Comparison of ENCODE assay signal across 13 mouse cellular contexts in the genomic region with DNA sequence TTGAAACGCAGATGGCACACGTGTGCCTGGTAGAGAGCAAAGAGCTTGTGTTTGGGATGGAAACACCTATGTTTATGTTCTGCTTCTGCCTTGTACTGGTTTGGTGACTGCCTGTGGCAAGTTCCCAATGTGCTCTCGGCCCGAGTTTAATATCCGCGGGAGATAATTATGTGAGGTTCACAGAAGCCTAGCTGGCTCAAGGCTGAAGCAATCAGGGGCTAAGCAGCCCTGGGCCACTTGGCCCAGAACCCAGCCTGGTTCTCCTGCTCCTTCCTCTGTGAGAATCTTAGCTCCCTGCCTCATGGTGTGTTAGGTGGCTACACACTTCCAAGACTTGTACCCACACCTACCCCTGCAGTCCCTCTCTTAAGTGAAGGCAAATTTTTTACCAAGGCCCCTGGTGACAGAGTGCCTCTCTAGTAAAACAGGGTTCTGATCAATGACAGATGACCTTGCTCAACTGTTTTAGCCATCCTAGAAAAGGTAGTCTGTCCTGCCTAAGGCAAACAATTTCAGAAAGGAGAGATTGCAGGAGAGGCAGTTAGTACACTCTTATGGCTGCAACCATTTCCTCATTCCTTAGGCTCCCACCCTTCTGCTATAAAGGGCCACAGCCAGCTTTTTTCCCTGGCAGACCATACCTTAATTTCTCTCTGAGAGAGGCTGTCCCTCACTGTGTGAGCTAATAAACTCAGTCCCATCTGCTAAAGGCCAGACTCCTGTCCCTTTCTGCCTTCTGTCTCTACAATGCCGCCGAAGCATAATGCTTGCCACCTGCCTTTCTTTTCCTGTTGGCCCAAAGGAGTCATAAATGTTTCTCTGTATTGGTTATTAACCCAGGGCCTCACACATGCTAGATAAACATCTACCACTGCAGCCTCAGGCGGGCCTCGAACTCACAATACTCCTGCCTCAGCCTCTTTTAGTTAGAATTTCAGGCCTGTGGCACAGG.
DNase-seq lines count a peak whose midpoint lies in the region; ATAC-seq and TF ChIP-seq lines count a peak whose summit lies in the region.
"Had no signal": no experiment of that assay in that cellular context is flagged by ENCODE, and none has a peak within 500 bp of the region (broad histone marks: within the 10 kb centered on the region; RNA-seq: fewer than 3 reads in every experiment).

No protein-coding gene starts in this region.

- H3K27ac ChIP-seq in heart, embryonic 10.5 days = 0 out of 2 replicates have a peak overlapping the region, but pooled peaks have one; percentile 10
- H3K27ac ChIP-seq in midbrain, postnatal 0 days (ENCODE audit: low read depth, low read length) = no peak overlapping the region
- no peak overlapping the region for H3K27ac ChIP-seq in midbrain, embryonic 15.5 days
- H3K27ac ChIP-seq in hindbrain, embryonic 12.5 days = no peak overlapping the region
- H3K27ac ChIP-seq: hindbrain, embryonic 15.5 days; liver, embryonic 12.5 days; neural tube, embryonic 15.5 days had no signal

- WGBS in heart, embryonic 10.5 days = 86% methylated on average over 10 of the region's 10 CpGs
- WGBS in midbrain, postnatal 0 days = 77% methylated on average over 10 of the region's 10 CpGs
- 78% methylated on average over 10 of the region's 10 CpGs for WGBS in midbrain, embryonic 15.5 days
- WGBS in hindbrain, embryonic 12.5 days = 79% methylated on average over 10 of the region's 10 CpGs

- no peaks in the 10 kb centered on the region for H3K27me3 ChIP-seq in heart, embryonic 10.5 days (ENCODE audit: insufficient read depth, poor library complexity, severe bottlenecking)
- H3K27me3 ChIP-seq in midbrain, postnatal 0 days (ENCODE audit: insufficient read depth, low read length) = no peaks in the 10 kb centered on the region
- no peaks in the 10 kb centered on the region for H3K27me3 ChIP-seq in midbrain, embryonic 15.5 days (replicated peaks)
- no peaks in the 10 kb centered on the region for H3K27me3 ChIP-seq in hindbrain, embryonic 12.5 days
- H3K27me3 ChIP-seq: heart, embryonic 12.5 days; hindbrain, embryonic 15.5 days; liver, embryonic 12.5 days; neural tube, embryonic 15.5 days had no signal

- H3K4me1 ChIP-seq in heart, embryonic 10.5 days = peaks cover 11% of the 10 kb centered on the region
- no peaks in the 10 kb centered on the region for H3K4me1 ChIP-seq in midbrain, postnatal 0 days (ENCODE audit: insufficient read depth, low read length)
- no peaks in the 10 kb centered on the region for H3K4me1 ChIP-seq in midbrain, embryonic 15.5 days
- no peaks in the 10 kb centered on the region for H3K4me1 ChIP-seq in hindbrain, embryonic 12.5 days
- H3K4me1 ChIP-seq: liver, embryonic 12.5 days had no signal

- no peak for ATAC-seq in midbrain, postnatal 0 days (ENCODE audit: low FRiP score)
- ATAC-seq in midbrain, embryonic 15.5 days (replicated peaks) = no peak
- ATAC-seq in erythroid progenitor cell, adult 5-6 weeks (replicated peaks; ENCODE audit: low FRiP score, poor library complexity, severe bottlenecking) = no peak
- ATAC-seq in hindbrain, embryonic 12.5 days (ENCODE audit: low FRiP score) = no peak
- ATAC-seq: liver, embryonic 12.5 days had no signal

- H3K36me3 ChIP-seq in heart, embryonic 10.5 days = no peaks in the 10 kb centered on the region
- no peaks in the 10 kb centered on the region for H3K36me3 ChIP-seq in midbrain, postnatal 0 days (ENCODE audit: insufficient read depth, low read length)
- H3K36me3 ChIP-seq in midbrain, embryonic 15.5 days (replicated peaks) = no peaks in the 10 kb centered on the region
- H3K36me3 ChIP-seq in hindbrain, embryonic 12.5 days = no peaks in the 10 kb centered on the region
- H3K36me3 ChIP-seq: heart, embryonic 12.5 days; hindbrain, embryonic 15.5 days; liver, embryonic 12.5 days; neural tube, embryonic 15.5 days had no signal

- no peaks in the 10 kb centered on the region for H3K9me3 ChIP-seq in heart, embryonic 10.5 days
- H3K9me3 ChIP-seq in midbrain, postnatal 0 days (ENCODE audit: low read length) = no peaks in the 10 kb centered on the region
- no peaks in the 10 kb centered on the region for H3K9me3 ChIP-seq in midbrain, embryonic 15.5 days
- no peaks in the 10 kb centered on the region for H3K9me3 ChIP-seq in hindbrain, embryonic 12.5 days (replicated peaks)
- H3K9me3 ChIP-seq: heart, embryonic 12.5 days; hindbrain, embryonic 15.5 days; liver, embryonic 12.5 days; neural tube, embryonic 15.5 days had no signal

- H3K9ac ChIP-seq in midbrain, postnatal 0 days (replicated peaks; ENCODE audit: low read length, poor library complexity, severe bottlenecking) = no peak overlapping the region
- no peak overlapping the region for H3K9ac ChIP-seq in midbrain, embryonic 15.5 days
- no peak overlapping the region for H3K9ac ChIP-seq in hindbrain, embryonic 12.5 days
- H3K9ac ChIP-seq: heart, embryonic 12.5 days; hindbrain, embryonic 15.5 days; liver, embryonic 12.5 days; neural tube, embryonic 15.5 days had no signal

- DNase-seq in heart, embryonic 10.5 days (ENCODE audit: low spot score) = no peak
- no peak for DNase-seq in heart, adult 11 months
- peak; percentile 38 for DNase-seq in midbrain, postnatal 0 days (ENCODE audit: low spot score)
- DNase-seq in kidney, adult 8-10 months = peak; percentile 33 to 44
- DNase-seq in MN1 (ENCODE audit: low spot score) = no peak

- H3K4me2 ChIP-seq in midbrain, postnatal 0 days (ENCODE audit: low read depth, low read length, poor library complexity, severe bottlenecking) = no peak overlapping the region
- H3K4me2 ChIP-seq in midbrain, embryonic 15.5 days = no peak overlapping the region
- H3K4me2 ChIP-seq in hindbrain, embryonic 12.5 days (replicated peaks) = no peak overlapping the region
- H3K4me2 ChIP-seq: heart, embryonic 12.5 days; hindbrain, embryonic 15.5 days; liver, embryonic 12.5 days; midbrain, embryonic 11.5 days; neural tube, embryonic 15.5 days had no signal

- no peak overlapping the region for H3K4me3 ChIP-seq in heart, embryonic 10.5 days
- no peak overlapping the region for H3K4me3 ChIP-seq in midbrain, postnatal 0 days (ENCODE audit: low read depth, low read length)
- H3K4me3 ChIP-seq in midbrain, embryonic 15.5 days = no peak overlapping the region
- H3K4me3 ChIP-seq in hindbrain, embryonic 12.5 days = no peak overlapping the region
- H3K4me3 ChIP-seq: heart, embryonic 12.5 days; hindbrain, embryonic 15.5 days; liver, embryonic 12.5 days; neural tube, embryonic 15.5 days had no signal

- TF ChIP-seq CTCF in midbrain, postnatal 0 days (IDR thresholded peaks at IDR 0.05) = no peak

Comparison
In these comparisons a context has a peak if more than half of its experiments do, and no peak if none do; other contexts are left out.
1. DNase-seq: peak in midbrain, postnatal 0 days (single experiment) and kidney, adult 8-10 months (2 of 2); none in heart, embryonic 10.5 days (single experiment), heart, adult 11 months (single experiment) and MN1 (single experiment).